Mouse (Mus musculus) erythroblast, embryonic 14.5 days (primary cell): ENCODE results near the gene Myl6. TPM values are rescaled to one million over a fixed set of nuclear protein-coding genes. Genes with fewer than 3 reads are reported as not detected.

ENCODE experiments used
- H3K27me3 ChIP-seq: 2 replicates; pipeline ENCODE4 v1.6.1; 2012; ENCODE audit warnings: inconsistent platforms; ENCODE audit not compliant: control insufficient read depth
- H3K36me3 ChIP-seq: 2 replicates; pipeline ENCODE4 v1.6.1; 2012; ENCODE audit warnings: mild to moderate bottlenecking, inconsistent platforms; ENCODE audit not compliant: control insufficient read depth
- H3K4me1 ChIP-seq: 2 replicates; pipeline ENCODE4 v1.6.1; 2012; ENCODE audit warnings: inconsistent platforms; ENCODE audit not compliant: control insufficient read depth
- H3K4me3 ChIP-seq: replicated peaks from 2 replicates; pipeline ENCODE3; 2012; ENCODE audit warnings: moderate library complexity, mild to moderate bottlenecking, inconsistent platforms
- H3K9me3 ChIP-seq: 2 replicates; pipeline ENCODE4 v1.6.1; 2012; ENCODE audit warnings: low read length, inconsistent platforms, mixed read lengths; ENCODE audit not compliant: control insufficient read depth
- GATA1 ChIP-seq: IDR thresholded peaks from 2 replicates; pipeline ENCODE4 v1.6.1; 2012; ENCODE audit warnings: low read length, inconsistent platforms, mixed read lengths
- TAL1 ChIP-seq: IDR thresholded peaks from 3 replicates; pipeline ENCODE4 v1.6.1; 2012; ENCODE audit warnings: low read length, inconsistent platforms, mixed read lengths
- polyA plus RNA-seq: library from polyadenylated mRNA; stranded (reverse); fragments of >175 nt; gene quantifications from 2 replicates; pipeline ENCODE4 v1.2.3, GENCODE M21; 2012

The Myl6 gene
- 36.6 and 41.6 TPM in 2 replicates for polyA plus RNA-seq

GRCm38 (mm10) chr10:128493695-128494666 lies at the start of gene Myl6:
TSS of gene Myl6 (minus strand) at chr10:128494145.
- Histone ChIP-seq H3K9me3 (no peaks in the 10 kb centered on the region), H3K27me3 (no peaks in the 10 kb centered on the region), H3K4me3 (peak within 1 kb of the TSS; percentile 88), H3K4me1 (peaks cover 65% of the 10 kb centered on the region), H3K36me3 (peaks cover 37% of the 10 kb centered on the region)
- TF ChIP-seq TAL1 (no peak), GATA1 (no peak)

- no peak for TF ChIP-seq GATA1
- TF ChIP-seq TAL1: no peak
- Histone ChIP-seq H3K27me3 (no peaks in the 10 kb centered on the region), H3K4me1 (peaks cover 42% of the 10 kb centered on the region), H3K4me3 (no peak overlapping the region), H3K9me3 (no peaks in the 10 kb centered on the region; the same call in 1 of the 2 replicates), H3K36me3 (peaks cover 53% of the 10 kb centered on the region)
Observed at GRCm38 (mm10) chr10:128543100-128543499, 49.2 kb upstream of the Myl6 start.

GRCm38 (mm10) chr10:128538340-128538870 lies 44.5 kb upstream of the Myl6 start:
- TF ChIP-seq GATA1 (no peak), TAL1 (no peak)
- no peaks in the 10 kb centered on the region for H3K27me3 ChIP-seq
- peaks cover 23% of the 10 kb centered on the region for H3K36me3 ChIP-seq
- no peaks in the 10 kb centered on the region; the same call in 1 of the 2 replicates for H3K9me3 ChIP-seq
- peaks cover 27% of the 10 kb centered on the region for H3K4me1 ChIP-seq
- H3K4me3 ChIP-seq: no peak overlapping the region

GRCm38 (mm10) chr10:128536266-128536940 lies 42.5 kb upstream of the Myl6 start:
- Histone ChIP-seq H3K36me3 (peaks cover 6% of the 10 kb centered on the region), H3K27me3 (no peaks in the 10 kb centered on the region; the same call in 1 of the 2 replicates), H3K4me3 (peak overlapping the region; percentile 34), H3K9me3 (no peaks in the 10 kb centered on the region; the same call in 1 of the 2 replicates), H3K4me1 (peaks cover 25% of the 10 kb centered on the region)
- TF ChIP-seq TAL1 (no peak), GATA1 (no peak)

- Histone ChIP-seq H3K9me3 (no peaks in the 10 kb centered on the region; the same call in 1 of the 2 replicates), H3K27me3 (peaks cover 3% of the 10 kb centered on the region), H3K4me3 (peak overlapping the region; percentile 34), H3K4me1 (peaks cover 25% of the 10 kb centered on the region), H3K36me3 (no peaks in the 10 kb centered on the region; the same call in 1 of the 2 replicates)
- TF ChIP-seq TAL1 (no peak), GATA1 (no peak)
Observed at GRCm38 (mm10) chr10:128535624-128536265, 41.8 kb upstream of the Myl6 start.

GRCm38 (mm10) chr10:128535206-128535605 lies 41.3 kb upstream of the Myl6 start:
- Histone ChIP-seq H3K9me3 (no peaks in the 10 kb centered on the region; the same call in 1 of the 2 replicates), H3K4me1 (peaks cover 25% of the 10 kb centered on the region), H3K4me3 (no peak overlapping the region), H3K36me3 (no peaks in the 10 kb centered on the region; the same call in 1 of the 2 replicates), H3K27me3 (peaks cover 4% of the 10 kb centered on the region)
- TF ChIP-seq GATA1: no peak
- no peak for TF ChIP-seq TAL1

- TF ChIP-seq GATA1 (peak; percentile 36; the same call in 1 of the 2 replicates), TAL1 (no peak)
- Histone ChIP-seq H3K9me3 (no peaks in the 10 kb centered on the region), H3K27me3 (peaks cover 12% of the 10 kb centered on the region), H3K36me3 (peaks cover 13% of the 10 kb centered on the region), H3K4me1 (peaks cover 37% of the 10 kb centered on the region), H3K4me3 (peak overlapping the region; percentile 77)
Observed at GRCm38 (mm10) chr10:128526366-128527356, 32.7 kb upstream of the Myl6 start.
